Mouse (Mus musculus): ENCODE results near the gene Fbxo27. TPM values are rescaled to one million over a fixed set of nuclear protein-coding genes. Genes with fewer than 3 reads are reported as not detected.
A peak's percentile ranks its signal among the peaks of the same experiment; 100 is the strongest.

Gene Fbxo27
- polyA plus RNA-seq, 1 experiment from 2014 or later = 8.5 TPM

GRCm38 (mm10) chr7:28733211-28733610 lies 40.6 kb downstream of the Fbxo27 start:
- no peak for ATAC-seq (ENCODE audit: low FRiP score)
- H3K4me2 ChIP-seq (replicated peaks) = peak overlapping the region; percentile 58
- 0 out of 2 replicates have a peak overlapping the region, but pooled peaks have one; percentile 34 for H3K9ac ChIP-seq
- H3K4me1 ChIP-seq (replicated peaks; ENCODE audit: control insufficient read depth, insufficient read depth, low read length) = peaks cover 7% of the 10 kb centered on the region; the same call in 1 of the 2 replicates
- 5% methylated on average over 11 of the region's 11 CpGs for WGBS
- no peak for DNase-seq (ENCODE audit: low spot score)
- H3K36me3 ChIP-seq (replicated peaks; ENCODE audit: control insufficient read depth, insufficient read depth) = peaks cover 9% of the 10 kb centered on the region
- H3K27me3 ChIP-seq (ENCODE audit: control insufficient read depth, insufficient read depth, low read length) = 0 out of 2 replicates have a peak, but pooled peaks cover 4% of the 10 kb centered on the region
- no peak overlapping the region for H3K27ac ChIP-seq
- no peaks in the 10 kb centered on the region for H3K9me3 ChIP-seq (ENCODE audit: control insufficient read depth, low read length)
- H3K4me3 ChIP-seq (replicated peaks; ENCODE audit: low read length) = peak overlapping the region; percentile 32; the same call in 1 of the 2 replicates

GRCm38 (mm10) chr7:28735701-28736100 lies 43.1 kb downstream of the Fbxo27 start:
- no peak overlapping the region for H3K4me2 ChIP-seq (replicated peaks)
- ATAC-seq (ENCODE audit: low FRiP score) (no peak), DNase-seq (ENCODE audit: low spot score) (no peak)
- no peak overlapping the region for H3K4me3 ChIP-seq (replicated peaks; ENCODE audit: low read length)
- no peak overlapping the region for H3K9ac ChIP-seq
- WGBS = 83% methylated on average over 6 of the region's 6 CpGs
- 0 out of 2 replicates have a peak, but pooled peaks cover 4% of the 10 kb centered on the region for H3K27me3 ChIP-seq (ENCODE audit: control insufficient read depth, insufficient read depth, low read length)
- H3K36me3 ChIP-seq (replicated peaks; ENCODE audit: control insufficient read depth, insufficient read depth) = peaks cover 13% of the 10 kb centered on the region
- H3K27ac ChIP-seq = no peak overlapping the region
- no peaks in the 10 kb centered on the region for H3K9me3 ChIP-seq (ENCODE audit: control insufficient read depth, low read length)
- peaks cover 7% of the 10 kb centered on the region; the same call in 1 of the 2 replicates for H3K4me1 ChIP-seq (replicated peaks; ENCODE audit: control insufficient read depth, insufficient read depth, low read length)

GRCm38 (mm10) chr7:28739829-28740228 lies 47.2 kb downstream of the Fbxo27 start:
- Histone ChIP-seq H3K9me3 (ENCODE audit: control insufficient read depth, low read length) (no peaks in the 10 kb centered on the region), H3K9ac (no peak overlapping the region), H3K4me1 (replicated peaks; ENCODE audit: control insufficient read depth, insufficient read depth, low read length) (peaks cover 11% of the 10 kb centered on the region), H3K36me3 (replicated peaks; ENCODE audit: control insufficient read depth, insufficient read depth) (peaks cover 17% of the 10 kb centered on the region), H3K27ac (no peak overlapping the region), H3K4me2 (replicated peaks) (no peak overlapping the region), H3K4me3 (replicated peaks; ENCODE audit: low read length) (no peak overlapping the region), H3K27me3 (ENCODE audit: control insufficient read depth, insufficient read depth, low read length) (no peaks in the 10 kb centered on the region)
- WGBS = 94% methylated on average over 21 of the region's 21 CpGs
- ATAC-seq (ENCODE audit: low FRiP score) = no peak
- no peak for DNase-seq (ENCODE audit: low spot score)

- Histone ChIP-seq H3K27me3 (ENCODE audit: control insufficient read depth, insufficient read depth, low read length) (no peaks in the 10 kb centered on the region), H3K9ac (peak overlapping the region; percentile 58), H3K4me3 (replicated peaks; ENCODE audit: low read length) (peak overlapping the region; percentile 61), H3K36me3 (replicated peaks; ENCODE audit: control insufficient read depth, insufficient read depth) (peaks cover 24% of the 10 kb centered on the region), H3K9me3 (ENCODE audit: control insufficient read depth, low read length) (no peaks in the 10 kb centered on the region), H3K4me2 (replicated peaks) (peak overlapping the region; percentile 65), H3K27ac (no peak overlapping the region), H3K4me1 (replicated peaks; ENCODE audit: control insufficient read depth, insufficient read depth, low read length) (peaks cover 11% of the 10 kb centered on the region)
- WGBS = 47% methylated on average over 9 of the region's 9 CpGs
- ATAC-seq (ENCODE audit: low FRiP score) (no peak), DNase-seq (ENCODE audit: low spot score) (no peak)
Observed at GRCm38 (mm10) chr7:28740949-28741348, 48.3 kb downstream of the Fbxo27 start.

GRCm38 (mm10) chr7:28741368-28741708 lies 48.7 kb downstream of the Fbxo27 start:
- no peaks in the 10 kb centered on the region for H3K9me3 ChIP-seq (ENCODE audit: control insufficient read depth, low read length)
- H3K36me3 ChIP-seq (replicated peaks; ENCODE audit: control insufficient read depth, insufficient read depth) = peaks cover 25% of the 10 kb centered on the region
- H3K27me3 ChIP-seq (ENCODE audit: control insufficient read depth, insufficient read depth, low read length) = no peaks in the 10 kb centered on the region
- peaks cover 11% of the 10 kb centered on the region for H3K4me1 ChIP-seq (replicated peaks; ENCODE audit: control insufficient read depth, insufficient read depth, low read length)
- peak overlapping the region; percentile 65 for H3K4me2 ChIP-seq (replicated peaks)
- peak overlapping the region; percentile 61 for H3K4me3 ChIP-seq (replicated peaks; ENCODE audit: low read length)
- WGBS = 3% methylated on average over 13 of the region's 13 CpGs
- H3K9ac ChIP-seq = peak overlapping the region; percentile 58
- ATAC-seq (ENCODE audit: low FRiP score) (peak; percentile 6; the same call in 1 of the 2 replicates), DNase-seq (ENCODE audit: low spot score) (no peak)
- H3K27ac ChIP-seq = 0 out of 2 replicates have a peak overlapping the region, but pooled peaks have one; percentile 3

- peak within 1 kb of the TSS; percentile 79 for H3K27ac ChIP-seq
- peaks cover 31% of the 10 kb centered on the region for H3K36me3 ChIP-seq (replicated peaks; ENCODE audit: control insufficient read depth, insufficient read depth)
- peak within 1 kb of the TSS; percentile 61 for H3K4me3 ChIP-seq (replicated peaks; ENCODE audit: low read length)
- DNase-seq (ENCODE audit: low spot score) (peak; percentile 97), ATAC-seq (ENCODE audit: low FRiP score) (peak; percentile 98)
- H3K9ac ChIP-seq = peak within 1 kb of the TSS; percentile 58
- under 1% methylated on average over 39 of the region's 39 CpGs for WGBS
- H3K27me3 ChIP-seq (ENCODE audit: control insufficient read depth, insufficient read depth, low read length) = no peaks in the 10 kb centered on the region
- no peaks in the 10 kb centered on the region for H3K9me3 ChIP-seq (ENCODE audit: control insufficient read depth, low read length)
- peaks cover 11% of the 10 kb centered on the region for H3K4me1 ChIP-seq (replicated peaks; ENCODE audit: control insufficient read depth, insufficient read depth, low read length)
- H3K4me2 ChIP-seq (replicated peaks) = peak within 1 kb of the TSS; percentile 65
Observed at GRCm38 (mm10) chr7:28741709-28742438, 49.2 kb downstream of the Fbxo27 start, which contains the start of the genes Mrps12 and Sars2. Mrps12 (minus strand) TSS chr7:28741820. Sars2 (plus strand) TSS chr7:28741992.

Other genes with a start within 250 kb of the Fbxo27 start
- 25.5 and 28.7 TPM in 2 replicates for gene Lrfn1, start 240.9 kb upstream of the Fbxo27 start, polyA plus RNA-seq (2014; fragmentation: Nextera tagmentation; extraction: Ambion mirVana)
- not detected in 2 replicates for gene Ifnl2, start 182.4 kb upstream of the Fbxo27 start, polyA plus RNA-seq (2014; fragmentation: Nextera tagmentation; extraction: Ambion mirVana)
- gene Ifnl3, start 170.0 kb upstream of the Fbxo27 start, polyA plus RNA-seq (2014; fragmentation: Nextera tagmentation; extraction: Ambion mirVana) = not detected in 2 replicates
- not detected in 2 replicates for gene Sycn, start 152.0 kb upstream of the Fbxo27 start, polyA plus RNA-seq (2014; fragmentation: Nextera tagmentation; extraction: Ambion mirVana)
- 0.12 and 0.13 TPM in 2 replicates for gene Nccrp1, start 145.6 kb upstream of the Fbxo27 start, polyA plus RNA-seq (2014; fragmentation: Nextera tagmentation; extraction: Ambion mirVana)
- 26.8 and 27.6 TPM in 2 replicates for gene Samd4b, start 94.7 kb upstream of the Fbxo27 start, polyA plus RNA-seq (2014; fragmentation: Nextera tagmentation; extraction: Ambion mirVana)
- gene Pak4, start 94.7 kb upstream of the Fbxo27 start, polyA plus RNA-seq (2014; fragmentation: Nextera tagmentation; extraction: Ambion mirVana) = 13.2 and 14.2 TPM in 2 replicates
- 0.33 and 0.51 TPM in 2 replicates for gene Acp7, start 61.5 kb upstream of the Fbxo27 start, polyA plus RNA-seq (2014; fragmentation: Nextera tagmentation; extraction: Ambion mirVana)
- 2.3 TPM in 2 replicates for gene Fbxo17, start 24.0 kb downstream of the Fbxo27 start, polyA plus RNA-seq (2014; fragmentation: Nextera tagmentation; extraction: Ambion mirVana)
- 113 and 118 TPM in 2 replicates for gene Mrps12, start 49.0 kb downstream of the Fbxo27 start, polyA plus RNA-seq (2014; fragmentation: Nextera tagmentation; extraction: Ambion mirVana)
- gene Sars2, start 49.1 kb downstream of the Fbxo27 start, polyA plus RNA-seq (2014; fragmentation: Nextera tagmentation; extraction: Ambion mirVana) = 16.6 and 18.2 TPM in 2 replicates
- gene Ccer2, start 63.3 kb downstream of the Fbxo27 start, polyA plus RNA-seq (2014; fragmentation: Nextera tagmentation; extraction: Ambion mirVana) = 0.33 and 0.65 TPM in 2 replicates
- gene Sirt2, start 73.9 kb downstream of the Fbxo27 start, polyA plus RNA-seq (2014; fragmentation: Nextera tagmentation; extraction: Ambion mirVana) = 106 and 113 TPM in 2 replicates
- gene Nfkbib, start 74.7 kb downstream of the Fbxo27 start, polyA plus RNA-seq (2014; fragmentation: Nextera tagmentation; extraction: Ambion mirVana) = 62.9 and 68.8 TPM in 2 replicates
- gene Rinl, start 96.1 kb downstream of the Fbxo27 start, polyA plus RNA-seq (2014; fragmentation: Nextera tagmentation; extraction: Ambion mirVana) = 1.4 and 2.7 TPM in 2 replicates
- gene Hnrnpl, start 115.7 kb downstream of the Fbxo27 start, polyA plus RNA-seq (2014; fragmentation: Nextera tagmentation; extraction: Ambion mirVana) = 142 and 150 TPM in 2 replicates
- 92.6 and 99.0 TPM in 2 replicates for gene Ech1, start 132.4 kb downstream of the Fbxo27 start, polyA plus RNA-seq (2014; fragmentation: Nextera tagmentation; extraction: Ambion mirVana)
- 2.8 and 3.2 TPM in 2 replicates for gene Lgals4, start 141.0 kb downstream of the Fbxo27 start, polyA plus RNA-seq (2014; fragmentation: Nextera tagmentation; extraction: Ambion mirVana)
- gene Lgals7, start 171.0 kb downstream of the Fbxo27 start, polyA plus RNA-seq (2014; fragmentation: Nextera tagmentation; extraction: Ambion mirVana) = 2.9 and 3.0 TPM in 2 replicates
- 0.09 and 0.24 TPM in 2 replicates for gene Capn12, start 188.6 kb downstream of the Fbxo27 start, polyA plus RNA-seq (2014; fragmentation: Nextera tagmentation; extraction: Ambion mirVana)